Mouse (Mus musculus) brown adipose tissue, adult 24 weeks (tissue): ENCODE data around the gene Llgl1. TPM values are rescaled to one million over a fixed set of nuclear protein-coding genes. Genes with fewer than 3 reads are reported as not detected.

ENCODE experiments used
- H3K27ac ChIP-seq: fragments of 200-500 bp; replicated peaks from 2 replicates; pipeline ENCODE4 v1.5.1; 2012; ENCODE audit warnings: low read depth, mild to moderate bottlenecking, low read length
- H3K4me1 ChIP-seq: fragments of 200-500 bp; 2 replicates; pipeline ENCODE4 v1.6.1; 2012; ENCODE audit warnings: low read length, mixed read lengths; ENCODE audit not compliant: control insufficient read depth, insufficient read depth, insufficient read length
- H3K4me3 ChIP-seq: fragments of 200-500 bp; 2 replicates; pipeline ENCODE4 v1.5.1; 2012; ENCODE audit warnings: low read depth, mild to moderate bottlenecking, low read length, moderate library complexity; ENCODE audit not compliant: insufficient read depth
- polyA plus RNA-seq: library from polyadenylated mRNA; stranded (reverse); fragments of >200 nt; gene quantifications from 2 replicates; pipeline ENCODE4 v1.2.4, GENCODE M21; 2012; ENCODE audit not compliant: missing spikeins, insufficient read depth, insufficient read length

The Llgl1 gene
- polyA plus RNA-seq, 1 experiment = 4.4 TPM

GRCm38 (mm10) chr11:60736491-60736890 is 37.0 kb downstream of the Llgl1 start:
- Histone ChIP-seq H3K4me1 (peaks cover 2% of the 10 kb centered on the region; the same call in 1 of the 2 replicates), H3K27ac (no peak overlapping the region), H3K4me3 (no peak overlapping the region)

- H3K4me1 ChIP-seq = peaks cover 2% of the 10 kb centered on the region; the same call in 1 of the 2 replicates
- no peak overlapping the region for H3K27ac ChIP-seq
- no peak overlapping the region for H3K4me3 ChIP-seq
Observed at GRCm38 (mm10) chr11:60737450-60737849, 37.9 kb downstream of the Llgl1 start.

- H3K27ac ChIP-seq = no peak overlapping the region
- H3K4me3 ChIP-seq = no peak overlapping the region
Observed at GRCm38 (mm10) chr11:60740321-60740720, 40.8 kb downstream of the Llgl1 start.

GRCm38 (mm10) chr11:60755570-60755969 is 56.0 kb downstream of the Llgl1 start:
- H3K4me1 ChIP-seq = no peaks in the 10 kb centered on the region
- H3K4me3 ChIP-seq = no peak overlapping the region
- H3K27ac ChIP-seq = no peak overlapping the region

More at GRCm38 (mm10) chr11:60740321-60740720, 40.8 kb downstream of the Llgl1 start:
- H3K4me1 ChIP-seq = peaks cover 2% of the 10 kb centered on the region; the same call in 1 of the 2 replicates

- H3K27ac ChIP-seq = no peak overlapping the region
- H3K4me1 ChIP-seq = no peaks in the 10 kb centered on the region
- no peak overlapping the region for H3K4me3 ChIP-seq
Observed at GRCm38 (mm10) chr11:60761681-60762080, 62.2 kb downstream of the Llgl1 start.

Other genes starting within 250 kb of the Llgl1 start
- gene Drg2, start 245.1 kb upstream of the Llgl1 start, polyA plus RNA-seq = 39.2 and 42.3 TPM in 2 replicates
- not detected in 2 replicates for gene Myo15, start 230.4 kb upstream of the Llgl1 start, polyA plus RNA-seq
- 29.3 and 30.4 TPM in 2 replicates for gene Alkbh5, start 163.3 kb upstream of the Llgl1 start, polyA plus RNA-seq
- 68.5 and 68.8 TPM in 2 replicates for gene Flii, start 27.5 kb downstream of the Llgl1 start, polyA plus RNA-seq
- 23.5 and 30.7 TPM in 2 replicates for gene Mief2, start 28.7 kb downstream of the Llgl1 start, polyA plus RNA-seq
- 2.2 and 2.6 TPM in 2 replicates for gene Top3a, start 77.6 kb downstream of the Llgl1 start, polyA plus RNA-seq
- 8.0 and 8.5 TPM in 2 replicates for gene Smcr8, start 77.8 kb downstream of the Llgl1 start, polyA plus RNA-seq
- 18.0 and 28.1 TPM in 2 replicates for gene Shmt1, start 112.0 kb downstream of the Llgl1 start, polyA plus RNA-seq
- 82.8 and 88.3 TPM in 2 replicates for gene Dhrs7b, start 130.9 kb downstream of the Llgl1 start, polyA plus RNA-seq
- 60.2 and 63.5 TPM in 2 replicates for gene Tmem11, start 179.5 kb downstream of the Llgl1 start, polyA plus RNA-seq
- 8.6 and 11.2 TPM in 2 replicates for gene Natd1, start 215.0 kb downstream of the Llgl1 start, polyA plus RNA-seq
- 22.9 and 29.5 TPM in 2 replicates for gene Map2k3, start 232.3 kb downstream of the Llgl1 start, polyA plus RNA-seq